Mouse (Mus musculus) embryonic fibroblast, embryonic 13.5 days (primary cell): ENCODE data around the gene Gins3.

Experiments used
- CTCF ChIP-seq: IDR thresholded peaks from 2 replicates; pipeline ENCODE4 v1.5.1; 2011; ENCODE audit warnings: mild to moderate bottlenecking, control low read depth, low read length, moderate library complexity, borderline replicate concordance; ENCODE audit not compliant: insufficient read depth
- POLR2A ChIP-seq: IDR thresholded peaks from 2 replicates; pipeline ENCODE4 v1.6.1; 2011; ENCODE audit warnings: low read depth, mild to moderate bottlenecking, control low read depth, low read length, moderate library complexity

DNA sequence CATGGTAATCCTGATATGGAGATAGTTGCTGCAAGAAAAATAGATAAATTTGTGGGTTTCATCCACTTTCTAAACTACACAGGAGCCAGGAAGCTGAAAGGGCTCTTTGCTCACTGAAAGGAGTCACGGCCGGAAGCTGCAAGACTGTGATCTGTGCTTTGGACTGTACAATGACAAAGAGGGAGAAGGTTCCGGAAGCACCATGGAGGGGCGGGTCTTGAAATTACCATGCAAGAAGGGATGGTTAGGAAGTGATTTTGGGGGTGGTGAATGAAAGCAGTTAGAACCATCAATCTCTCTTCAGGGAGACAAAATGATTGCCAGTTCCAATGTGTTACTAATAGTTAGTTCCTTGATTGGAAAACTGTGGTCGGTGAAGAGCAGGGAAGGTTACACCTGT lies 23.8 kb upstream of the Gins3 start:
- TF ChIP-seq CTCF (no peak), POLR2A (no peak)
